Comparison of ENCODE assay signal across 20 mouse cellular contexts in genomic region chr12:84857706-84858105, GRCm38 (mm10). TPM values are rescaled to one million over a fixed set of nuclear protein-coding genes. Genes with fewer than 3 reads are reported as not detected.
A peak's percentile ranks its signal among the peaks of the same experiment; 100 is the strongest.
DNase-seq lines count a peak whose midpoint lies in the region; ATAC-seq and TF ChIP-seq lines count a peak whose summit lies in the region.
"Had no signal": no experiment of that assay in that cellular context is flagged by ENCODE, and none has a peak within 500 bp of the region (broad histone marks: within the 10 kb centered on the region; RNA-seq: fewer than 3 reads in every experiment).

No protein-coding gene starts in this region.

- H3K36me3 ChIP-seq in intestine, postnatal 0 days (ENCODE audit: control insufficient read depth, insufficient read depth) = no peaks in the 10 kb centered on the region
- no peaks in the 10 kb centered on the region for H3K36me3 ChIP-seq in intestine, embryonic 16.5 days (ENCODE audit: control insufficient read depth, insufficient read depth, low read length)
- no peaks in the 10 kb centered on the region for H3K36me3 ChIP-seq in testis, adult 2 months (ENCODE audit: control insufficient read depth, insufficient read depth, low read length)
- H3K36me3 ChIP-seq in stomach, postnatal 0 days (ENCODE audit: control insufficient read depth, insufficient read depth, low read length) = no peaks in the 10 kb centered on the region
- H3K36me3 ChIP-seq: embryonic facial prominence, embryonic 13.5 days; forebrain, embryonic 12.5 days; limb, embryonic 12.5 days; neural tube, embryonic 12.5 days had no signal

- intact Hi-C loops in left cerebral cortex, postnatal 4 days (cut with DNase I) = no loop called here

- no peak overlapping the region for H3K4me3 ChIP-seq in intestine, postnatal 0 days (ENCODE audit: low read depth, low read length)
- H3K4me3 ChIP-seq in intestine, embryonic 16.5 days (ENCODE audit: low read length) = no peak overlapping the region
- no peak overlapping the region for H3K4me3 ChIP-seq in testis, adult 2 months (ENCODE audit: control insufficient read depth, low read depth, low read length)
- no peak overlapping the region for H3K4me3 ChIP-seq in bone marrow, adult 2 months (replicated peaks; ENCODE audit: control insufficient read depth, low read depth, low read length)
- H3K4me3 ChIP-seq in stomach, postnatal 0 days (ENCODE audit: low read depth, low read length) = no peak overlapping the region
- H3K4me3 ChIP-seq: embryonic facial prominence, embryonic 13.5 days; forebrain, embryonic 12.5 days; limb, embryonic 12.5 days; neural tube, embryonic 12.5 days had no signal

- peak; percentile 49 for TF ChIP-seq CTCF in intestine, postnatal 0 days (IDR thresholded peaks at IDR 0.05; ENCODE audit: low read depth)
- peak; percentile 41; the same call in 1 of the 2 replicates for TF ChIP-seq CTCF in testis, adult 2 months (IDR thresholded peaks at IDR 0.05; ENCODE audit: control insufficient read depth, insufficient read depth, insufficient replicate concordance, low read depth, low read length)
- TF ChIP-seq CTCF in bone marrow, adult 2 months (IDR thresholded peaks at IDR 0.05; ENCODE audit: control insufficient read depth, insufficient read depth, low read length) = 0 out of 2 replicates have a peak, but pooled peaks have one; percentile 7
- TF ChIP-seq CTCF in stomach, postnatal 0 days (IDR thresholded peaks at IDR 0.05; ENCODE audit: low read depth) = peak; percentile 41

- H3K4me1 ChIP-seq in intestine, postnatal 0 days (replicated peaks; ENCODE audit: control insufficient read depth, insufficient read depth, low read length) = no peaks in the 10 kb centered on the region
- H3K4me1 ChIP-seq in intestine, embryonic 16.5 days (ENCODE audit: control insufficient read depth, insufficient read depth, low read length) = peaks cover 10% of the 10 kb centered on the region
- no peaks in the 10 kb centered on the region for H3K4me1 ChIP-seq in testis, adult 2 months (ENCODE audit: control insufficient read depth, insufficient read depth, low read length)
- no peaks in the 10 kb centered on the region; the same call in none of the 2 replicates for H3K4me1 ChIP-seq in bone marrow, adult 2 months (ENCODE audit: control insufficient read depth, insufficient read depth, low read length)
- no peaks in the 10 kb centered on the region for H3K4me1 ChIP-seq in stomach, postnatal 0 days (replicated peaks; ENCODE audit: control insufficient read depth, insufficient read depth)
- H3K4me1 ChIP-seq: forebrain, embryonic 12.5 days had no signal

- no peak for TF ChIP-seq EP300 in stomach, postnatal 0 days (optimal IDR thresholded peaks at IDR 0.05)

- no peaks in the 10 kb centered on the region for H3K9me3 ChIP-seq in intestine, postnatal 0 days (ENCODE audit: control insufficient read depth)
- no peaks in the 10 kb centered on the region for H3K9me3 ChIP-seq in intestine, embryonic 16.5 days (ENCODE audit: control insufficient read depth, low read length)
- no peaks in the 10 kb centered on the region for H3K9me3 ChIP-seq in stomach, postnatal 0 days (ENCODE audit: control insufficient read depth, low read length)
- H3K9me3 ChIP-seq: embryonic facial prominence, embryonic 13.5 days; forebrain, embryonic 12.5 days; limb, embryonic 12.5 days; neural tube, embryonic 12.5 days had no signal

- H3K4me2 ChIP-seq in intestine, postnatal 0 days (replicated peaks; ENCODE audit: low read depth) = no peak overlapping the region
- H3K4me2 ChIP-seq in intestine, embryonic 16.5 days (ENCODE audit: low read depth, low read length) = no peak overlapping the region
- no peak overlapping the region for H3K4me2 ChIP-seq in stomach, postnatal 0 days (replicated peaks; ENCODE audit: low read depth)
- H3K4me2 ChIP-seq: forebrain, embryonic 12.5 days; limb, embryonic 12.5 days; neural tube, embryonic 12.5 days had no signal

- no peak for ATAC-seq in intestine, postnatal 0 days
- ATAC-seq in intestine, embryonic 16.5 days = no peak
- ATAC-seq in stomach, postnatal 0 days (ENCODE audit: low FRiP score, low TSS enrichment) = no peak
- ATAC-seq: hindbrain, embryonic 16.5 days; midbrain, embryonic 16.5 days had no signal

- DNase-seq in testis, postnatal 10 days (ENCODE audit: low spot score) = no peak
- DNase-seq in stomach, postnatal 0 days (ENCODE audit: low spot score) = peak; percentile 26
- DNase-seq in left cerebral cortex, postnatal 4 days = no peak
- DNase-seq in embryo, embryonic 11 days = no peak
- DNase-seq: adrenal gland, postnatal 25 days; cerebellum, postnatal 25 days; heart, adult 11 months; kidney, postnatal 14 days; lung, postnatal 14 days; spleen, adult 18-20 months had no signal

- H3K27me3 ChIP-seq in intestine, postnatal 0 days (replicated peaks; ENCODE audit: control insufficient read depth, insufficient read depth, low read length) = no peaks in the 10 kb centered on the region
- no peaks in the 10 kb centered on the region for H3K27me3 ChIP-seq in intestine, embryonic 16.5 days (replicated peaks; ENCODE audit: control insufficient read depth, insufficient read depth, low read length)
- H3K27me3 ChIP-seq in testis, adult 2 months (ENCODE audit: control insufficient read depth, insufficient read depth, low read length) = no peaks in the 10 kb centered on the region
- H3K27me3 ChIP-seq in stomach, postnatal 0 days (ENCODE audit: control insufficient read depth, insufficient read depth, low read length) = no peaks in the 10 kb centered on the region
- H3K27me3 ChIP-seq: embryonic facial prominence, embryonic 13.5 days; forebrain, embryonic 12.5 days; neural tube, embryonic 12.5 days had no signal

- no peak for TF ChIP-seq POLR2A in testis, adult 2 months (IDR thresholded peaks at IDR 0.05; ENCODE audit: control insufficient read depth, low read depth, low read length)
- no peak for TF ChIP-seq POLR2A in bone marrow, adult 2 months (IDR thresholded peaks at IDR 0.05; ENCODE audit: borderline replicate concordance, control insufficient read depth, low read depth, low read length)

- 71% methylated on average over 4 of the region's 4 CpGs for WGBS in intestine, postnatal 0 days
- 70% methylated on average over 4 of the region's 4 CpGs for WGBS in intestine, embryonic 16.5 days
- WGBS in bone marrow, adult 2 months = 91% methylated on average over 4 of the region's 4 CpGs
- 68% methylated on average over 4 of the region's 4 CpGs for WGBS in stomach, postnatal 0 days

- H3K27ac ChIP-seq in intestine, postnatal 0 days (ENCODE audit: low read depth, low read length) = no peak overlapping the region
- no peak overlapping the region for H3K27ac ChIP-seq in intestine, embryonic 16.5 days (ENCODE audit: low read length)
- no peak overlapping the region for H3K27ac ChIP-seq in testis, adult 2 months (ENCODE audit: control insufficient read depth, insufficient read depth, low read depth, low read length)
- H3K27ac ChIP-seq in bone marrow, adult 2 months (ENCODE audit: control insufficient read depth, insufficient read depth, low read depth, low read length, poor library complexity) = no peak overlapping the region
- H3K27ac ChIP-seq in stomach, postnatal 0 days (replicated peaks) = no peak overlapping the region
- H3K27ac ChIP-seq: embryonic facial prominence, embryonic 13.5 days; forebrain, embryonic 12.5 days; limb, embryonic 12.5 days; neural tube, embryonic 12.5 days had no signal

- H3K9ac ChIP-seq in intestine, postnatal 0 days (ENCODE audit: low read depth, low read length) = no peak overlapping the region
- no peak overlapping the region for H3K9ac ChIP-seq in intestine, embryonic 16.5 days (ENCODE audit: low read depth, low read length)
- no peak overlapping the region for H3K9ac ChIP-seq in stomach, postnatal 0 days (ENCODE audit: low read length)
- H3K9ac ChIP-seq: embryonic facial prominence, embryonic 13.5 days; forebrain, embryonic 12.5 days; limb, embryonic 12.5 days; neural tube, embryonic 12.5 days had no signal

RNA-seq across cellular contexts. Expression of gene Ltbp2, which starts 18.6 kb away (rescaled TPM):
- 0.87 and 1.0 TPM in 2 replicates for polyA plus RNA-seq in intestine, postnatal 0 days (2015; fragmentation: Nextera tagmentation; extraction: Ambion mirVana)
- polyA plus RNA-seq in intestine, embryonic 16.5 days (2015; fragmentation: Nextera tagmentation; extraction: Ambion mirVana) = 0.83 and 1.9 TPM in 2 replicates
- polyA plus RNA-seq in testis, adult 2 months (2012; rRNA removed) = 2.1 and 3.7 TPM in 2 replicates
- 2.7 and 6.9 TPM in 2 replicates for polyA plus RNA-seq in bone marrow, adult 2 months (2011; ENCODE audit: insufficient read depth, insufficient read length, low replicate concordance, missing spikeins)
- 1.3 and 1.4 TPM in 2 replicates for polyA plus RNA-seq in stomach, postnatal 0 days (2015; fragmentation: Nextera tagmentation; extraction: Ambion mirVana)
- under 1 TPM; 0.42 to 0.54 TPM for total RNA-seq in left cerebral cortex, postnatal 4 days (2021)
